Mouse (Mus musculus): ENCODE measurements around the gene Erbb4.
"Not testable (repeated sequence)": the region's sequence is repeated elsewhere in the genome, so short reads cannot be mapped to it uniquely, and the experiment has no call there.

The Erbb4 gene

DNA sequence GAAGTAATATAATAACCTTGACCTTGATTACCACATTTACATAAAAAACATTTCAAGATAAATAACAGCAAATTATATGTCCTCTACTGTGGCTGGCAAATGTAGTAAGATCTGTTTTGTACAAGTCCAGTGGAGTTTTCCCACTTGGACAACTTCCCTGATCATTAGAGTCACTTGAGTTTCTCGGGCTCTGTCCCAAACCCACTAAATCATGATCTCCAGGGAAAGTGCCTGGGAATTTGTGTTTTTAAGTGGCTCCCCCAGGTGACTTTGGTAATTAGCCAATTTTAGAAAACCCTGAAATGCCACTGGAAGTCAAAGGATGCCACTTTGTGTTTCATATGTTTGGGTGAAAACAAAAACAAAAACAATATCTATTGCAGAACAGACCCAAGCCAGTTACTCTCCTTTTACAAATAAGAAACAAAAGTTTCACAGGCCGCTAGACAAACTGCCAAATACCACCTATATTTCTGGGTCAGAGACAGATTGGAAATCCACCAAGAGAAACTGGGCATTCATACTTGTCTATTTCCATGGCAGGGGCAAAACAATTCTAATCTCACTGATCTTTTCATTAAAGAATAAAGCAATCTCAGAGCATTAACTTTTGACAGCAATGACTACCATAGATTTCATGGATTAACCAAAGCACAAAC, 234.8 kb downstream of the Erbb4 start:
- in situ Hi-C loops (cut with MboI; ENCODE audit: low sequenced_read_pairs) = no loop called here

DNA sequence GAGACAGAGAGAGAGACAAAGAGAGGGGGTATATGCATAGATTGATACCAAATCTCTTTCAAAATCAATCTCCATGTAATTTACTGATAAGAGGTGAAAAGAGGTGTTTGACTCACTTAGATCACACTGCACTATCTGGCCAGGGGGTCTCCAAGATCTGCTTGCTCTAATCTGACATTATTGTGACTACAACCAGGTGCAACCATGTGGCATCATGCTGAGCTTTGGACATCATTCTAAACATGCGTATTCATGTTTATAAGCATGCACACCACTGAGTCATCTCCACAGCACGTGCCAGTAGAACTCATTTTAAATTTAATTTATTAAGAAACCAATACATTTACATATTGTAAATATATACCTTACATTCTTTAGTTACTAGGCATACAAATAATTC, 247.5 kb downstream of the Erbb4 start:
- in situ Hi-C loops (cut with MboI; ENCODE audit: low sequenced_read_pairs) = no loop called here

DNA sequence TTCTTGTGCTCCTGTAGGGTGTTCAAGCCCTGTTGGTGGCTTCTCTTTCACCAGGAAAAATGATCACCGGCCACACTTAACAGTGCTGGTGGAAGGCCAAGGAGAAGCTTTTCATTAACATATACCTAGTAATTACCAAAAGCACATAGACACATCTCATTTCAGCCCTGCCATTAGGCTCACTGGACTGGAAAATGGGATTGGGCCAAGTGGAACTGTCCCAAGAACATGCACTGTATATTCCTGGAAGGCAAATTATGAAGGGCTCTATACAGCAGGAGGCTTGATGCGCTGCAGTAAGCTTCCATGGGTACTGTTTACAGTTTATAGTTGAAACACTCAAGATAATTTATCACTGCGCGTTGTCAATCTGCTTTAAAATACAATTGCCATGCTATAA, 248.4 kb downstream of the Erbb4 start:
- in situ Hi-C loops (cut with MboI; ENCODE audit: low sequenced_read_pairs) = no loop called here

DNA sequence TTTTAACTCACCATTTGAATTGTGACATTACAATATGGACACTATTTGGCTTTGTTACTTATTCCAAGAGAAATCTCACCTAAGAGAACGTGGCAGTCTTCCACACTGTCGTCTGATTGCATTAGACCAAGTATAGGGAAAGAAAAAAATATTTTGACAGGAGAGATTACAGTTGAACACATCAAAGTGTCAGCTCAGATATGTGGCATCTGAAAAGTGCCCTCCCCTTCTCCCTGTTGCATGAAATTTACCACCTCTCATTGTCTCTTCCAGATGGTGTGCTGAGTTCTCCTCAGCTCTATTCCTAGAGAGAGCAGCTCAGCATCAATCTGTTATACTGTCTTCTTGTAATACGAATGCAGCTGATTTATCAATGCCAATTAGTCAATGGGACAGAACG, 268.5 kb downstream of the Erbb4 start:
- in situ Hi-C loops (cut with MboI; ENCODE audit: low sequenced_read_pairs) = no loop called here

DNA sequence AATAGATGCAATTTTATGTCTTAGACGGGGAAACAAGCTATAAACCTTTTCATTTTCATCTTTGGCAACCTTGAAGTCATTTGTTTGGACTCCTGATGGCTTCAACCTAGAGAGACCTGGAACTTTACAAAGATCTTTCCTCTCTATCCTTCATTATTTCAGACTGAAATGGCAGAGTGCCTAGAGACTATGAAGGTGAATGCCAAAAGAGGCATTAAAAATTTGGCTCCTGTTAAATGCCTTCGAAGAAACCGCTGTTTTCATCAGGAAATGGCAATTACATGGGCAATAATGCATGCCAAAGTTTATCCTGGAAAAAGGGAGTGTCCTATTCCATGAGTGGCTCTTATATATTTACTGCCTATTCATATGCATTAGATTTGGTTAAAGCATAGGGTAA, 273.2 kb downstream of the Erbb4 start:
- in situ Hi-C loops (cut with MboI; ENCODE audit: low sequenced_read_pairs) = no loop called here

DNA sequence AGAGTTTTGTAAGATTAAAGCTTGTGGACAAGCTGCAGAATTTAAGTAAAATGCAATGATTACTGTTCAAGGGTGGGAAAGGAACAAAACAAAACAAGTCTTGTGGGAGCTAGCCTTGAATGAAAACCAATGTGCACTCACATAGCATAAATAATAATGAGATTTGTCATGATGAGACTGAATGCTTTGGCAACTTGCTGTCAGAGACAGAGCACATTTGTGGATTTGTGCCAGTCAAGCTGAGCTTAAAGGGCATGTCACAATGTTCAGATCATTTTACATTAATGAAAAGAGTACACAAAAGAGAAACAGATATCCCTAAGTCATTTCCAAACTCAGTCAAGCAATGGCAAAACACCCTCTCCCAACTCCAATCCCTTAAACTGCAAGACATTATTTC, 275.8 kb downstream of the Erbb4 start:
- in situ Hi-C loops (cut with MboI; ENCODE audit: low sequenced_read_pairs) = no loop called here

DNA sequence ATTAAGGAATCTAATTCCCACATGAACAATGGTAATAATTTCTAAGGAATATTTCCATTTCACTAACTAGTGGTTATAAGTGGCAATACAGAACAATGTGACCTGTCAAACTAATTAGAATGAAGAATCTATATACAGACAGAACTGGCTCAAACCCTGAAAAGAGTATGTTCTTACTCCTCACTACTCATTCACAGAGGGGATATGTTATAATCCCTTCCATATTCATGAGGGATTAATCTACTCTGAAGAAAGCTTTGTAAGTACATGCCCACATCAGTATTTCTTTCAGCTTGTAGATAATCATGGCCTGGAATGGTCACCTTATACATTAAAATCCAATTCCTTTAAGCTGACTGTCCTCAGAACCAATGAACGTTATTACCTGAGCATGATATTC, 276.3 kb downstream of the Erbb4 start:
- in situ Hi-C loops (cut with MboI; ENCODE audit: low sequenced_read_pairs) = no loop called here

DNA sequence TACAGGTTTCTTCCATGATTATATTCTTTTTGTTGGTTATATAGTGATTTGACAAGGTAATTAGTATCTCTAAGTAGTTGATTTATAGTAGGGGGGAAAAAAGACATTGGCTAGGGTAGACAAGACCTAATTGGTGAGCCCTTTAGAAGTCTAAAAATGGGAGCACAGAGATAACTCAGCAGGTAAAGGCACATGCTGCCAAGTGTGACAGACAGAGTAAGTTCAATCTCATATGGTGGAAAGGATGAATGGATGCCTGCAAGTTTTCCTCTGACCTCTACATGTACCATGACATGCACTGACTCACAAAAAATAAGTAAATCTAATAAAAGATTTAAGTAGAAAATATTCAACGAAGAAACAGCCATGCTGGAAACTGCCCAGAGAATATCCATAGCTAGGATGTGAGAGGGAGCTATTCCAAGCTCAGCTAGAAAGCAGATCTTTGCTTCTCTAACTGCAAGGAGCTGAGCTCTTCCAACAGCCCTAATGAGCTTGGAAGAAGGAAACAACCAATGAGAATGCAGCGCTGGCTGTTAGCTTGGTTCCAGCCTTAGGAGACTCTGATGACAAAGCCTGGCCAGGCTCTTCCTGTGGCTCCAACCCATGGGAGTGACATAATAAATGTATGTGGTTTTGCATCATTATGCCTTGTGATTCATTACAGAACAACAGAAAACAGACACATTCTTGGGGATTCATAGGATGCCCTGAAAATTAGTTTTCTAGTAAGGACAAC, 277.2 kb downstream of the Erbb4 start:
- in situ Hi-C loops (cut with MboI; ENCODE audit: low sequenced_read_pairs) = no loop called here

DNA sequence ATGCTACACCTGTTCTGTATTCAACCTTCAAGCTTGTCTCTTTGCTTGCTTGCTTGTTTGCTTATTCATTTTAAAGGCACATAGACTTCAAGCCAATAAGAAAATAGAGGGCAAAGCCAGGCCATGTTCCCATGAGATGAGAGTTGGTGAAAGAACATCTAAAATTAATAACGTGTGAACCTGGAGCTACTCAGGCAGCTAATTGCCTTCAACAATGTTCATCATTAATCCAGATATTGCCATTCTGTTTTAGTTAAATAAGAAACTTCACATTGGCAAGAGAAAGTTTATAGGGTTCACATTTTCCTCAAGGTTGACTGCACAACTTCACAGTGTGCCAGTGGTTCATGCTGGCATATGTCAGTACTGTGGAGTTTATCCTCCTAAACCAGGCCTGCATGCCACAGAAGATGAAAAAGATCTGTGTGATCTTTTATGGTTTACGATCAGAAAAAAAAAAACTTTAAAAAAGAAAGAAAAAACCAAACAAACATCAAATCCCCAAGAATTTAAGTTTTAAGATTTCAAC, 284.7 kb downstream of the Erbb4 start:
- in situ Hi-C loops (cut with MboI; ENCODE audit: low sequenced_read_pairs) = no loop called here

DNA sequence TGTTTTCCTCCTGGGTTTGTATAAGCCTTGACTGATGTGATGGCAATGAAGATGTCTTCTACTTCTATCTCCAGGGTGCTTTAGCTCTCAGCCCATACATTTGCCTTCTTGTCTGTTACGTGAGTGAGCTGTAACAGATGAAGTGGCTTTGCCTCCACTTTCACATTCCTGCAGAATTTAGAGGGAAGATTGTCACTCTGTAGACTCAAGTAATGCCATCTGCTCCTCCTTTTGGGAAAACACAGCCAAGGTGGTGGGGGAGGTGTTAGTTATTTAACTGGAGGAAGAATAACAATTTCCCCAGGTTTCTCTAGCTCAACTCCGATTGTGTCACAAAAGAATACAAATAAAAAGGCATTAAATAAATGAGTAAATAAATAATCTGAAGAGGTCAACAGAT, 301.1 kb downstream of the Erbb4 start:
- in situ Hi-C loops (cut with MboI; ENCODE audit: low sequenced_read_pairs) = no loop called here

DNA sequence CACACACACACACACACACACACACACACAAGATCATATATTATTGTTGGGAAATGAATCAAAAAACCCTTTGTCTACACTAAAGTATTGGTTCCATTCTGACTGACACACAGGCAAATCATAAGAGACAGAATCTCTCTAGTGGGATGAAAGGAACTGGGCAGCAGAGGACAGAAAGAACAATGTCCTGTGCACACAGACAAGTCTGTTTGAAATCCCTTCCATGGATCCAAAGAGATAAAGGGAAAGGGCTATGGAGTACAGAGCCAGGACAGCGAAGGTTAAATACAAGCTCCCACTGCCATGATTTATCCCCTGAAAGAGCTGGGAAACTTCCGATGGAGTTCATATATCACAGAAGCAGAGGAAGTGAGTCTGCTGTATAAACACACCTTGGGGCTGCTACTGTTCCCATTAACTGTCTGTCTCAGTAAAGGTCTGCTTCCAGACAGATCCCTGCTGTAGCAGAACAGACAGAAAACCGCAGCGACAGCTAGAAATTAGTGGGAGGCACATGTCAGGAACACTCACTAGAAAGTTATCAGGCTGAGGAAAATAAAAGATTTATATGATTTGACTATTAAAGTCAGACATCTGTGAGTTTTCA, 320.3 kb downstream of the Erbb4 start:
- in situ Hi-C loops (cut with MboI; ENCODE audit: low sequenced_read_pairs) = no loop called here

DNA sequence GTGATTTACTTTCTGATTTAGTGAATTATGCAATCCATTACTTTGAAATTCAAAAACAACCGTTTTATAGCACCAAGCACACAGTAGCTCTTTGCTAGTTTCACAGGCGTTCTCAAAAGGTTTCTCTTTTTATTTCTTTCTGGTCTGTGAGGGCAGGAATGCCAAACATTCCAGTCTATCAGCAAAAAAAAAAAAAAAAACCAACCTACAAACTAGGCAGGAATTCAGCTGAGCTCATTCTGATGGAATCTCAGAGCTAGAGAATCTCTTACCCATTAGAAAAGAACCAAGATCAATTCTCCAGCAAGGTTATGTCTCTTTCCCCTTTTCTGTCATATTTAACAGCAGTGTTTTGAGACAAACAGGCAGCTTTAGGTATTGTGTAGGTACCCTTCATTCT, 327.2 kb downstream of the Erbb4 start:
- in situ Hi-C loops (cut with MboI; ENCODE audit: low sequenced_read_pairs) = no loop called here

DNA sequence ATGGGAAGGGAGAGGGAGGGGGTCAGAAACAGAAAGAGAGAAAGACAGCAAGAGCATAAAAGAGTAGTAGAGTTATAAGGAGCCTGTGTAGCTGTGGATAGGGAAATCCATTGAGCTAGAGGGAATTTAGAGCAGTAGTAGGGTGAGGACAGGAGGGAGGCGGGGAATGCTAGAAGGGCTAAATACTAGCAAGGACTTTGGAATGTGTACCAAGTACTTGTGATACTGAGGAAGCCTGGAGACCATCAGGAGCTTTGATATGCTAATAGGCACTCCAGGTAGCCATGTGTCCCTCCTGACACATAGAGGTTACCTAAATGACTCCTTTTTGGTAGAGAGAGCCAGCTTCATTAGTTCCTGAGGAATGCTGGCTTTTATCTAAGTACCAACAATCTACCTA, 327.8 kb downstream of the Erbb4 start:
- in situ Hi-C loops (cut with MboI; ENCODE audit: low sequenced_read_pairs) = no loop called here

DNA sequence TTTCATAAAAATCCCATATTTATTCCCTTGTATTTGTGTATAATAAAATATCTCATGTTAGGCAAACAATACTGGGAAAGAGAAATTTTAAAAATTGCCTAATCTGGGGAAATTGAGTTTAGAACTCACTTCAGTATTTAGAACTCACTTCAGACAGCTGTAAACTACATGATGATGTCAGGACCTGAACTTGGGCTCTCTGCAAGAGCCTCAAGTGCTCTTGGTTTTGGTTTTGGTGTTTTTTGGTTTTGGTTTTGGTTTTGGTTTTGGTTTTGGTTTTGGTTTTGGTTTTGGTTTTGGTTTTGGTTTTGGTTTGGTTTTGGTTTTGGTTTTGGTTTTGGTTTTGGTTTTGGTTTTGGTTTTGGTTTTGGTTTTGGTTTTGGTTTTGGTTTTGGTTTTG, 341.8 kb downstream of the Erbb4 start:
- in situ Hi-C loops (cut with MboI; ENCODE audit: low sequenced_read_pairs) = not testable (repeated sequence)

DNA sequence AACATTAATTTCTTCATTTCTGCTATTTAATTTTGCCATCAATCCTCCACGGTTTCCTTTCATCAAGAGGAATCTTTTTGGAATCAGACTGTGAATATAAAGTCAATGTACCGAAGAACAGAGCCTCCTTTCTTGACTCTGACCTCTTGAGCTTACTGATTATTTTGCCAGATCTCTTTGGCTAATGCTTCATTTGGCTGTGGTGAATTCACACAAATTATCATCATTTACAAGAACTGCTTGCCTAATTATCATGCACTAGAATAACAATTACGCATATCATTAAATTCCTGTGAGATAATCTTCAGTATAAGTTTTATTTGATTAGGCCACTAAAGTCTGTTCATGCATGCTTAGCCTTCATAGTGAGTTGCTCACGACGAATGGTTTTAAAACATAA, 345.4 kb downstream of the Erbb4 start:
- in situ Hi-C loops (cut with MboI; ENCODE audit: low sequenced_read_pairs) = no loop called here

DNA sequence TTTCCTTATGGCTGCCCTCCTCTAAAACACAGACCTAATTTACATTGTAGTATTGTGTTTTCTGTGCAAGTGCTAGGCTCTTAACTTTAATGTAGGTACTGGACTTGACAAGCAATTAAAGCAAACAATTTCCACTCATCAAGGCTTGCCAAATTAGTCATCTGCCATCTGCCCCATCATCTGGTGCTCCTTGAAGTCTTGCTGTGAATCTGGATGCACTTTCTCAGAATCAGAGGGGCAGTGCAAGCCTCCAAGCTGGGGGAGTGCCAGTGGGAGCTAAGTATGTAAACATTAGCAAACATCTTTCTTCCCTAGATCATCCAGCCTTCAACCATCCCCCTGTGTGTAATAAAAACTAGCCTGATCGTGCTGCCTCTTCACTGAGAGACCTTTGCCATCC, 358.9 kb downstream of the Erbb4 start:
- in situ Hi-C loops (cut with MboI; ENCODE audit: low sequenced_read_pairs) = no loop called here

DNA sequence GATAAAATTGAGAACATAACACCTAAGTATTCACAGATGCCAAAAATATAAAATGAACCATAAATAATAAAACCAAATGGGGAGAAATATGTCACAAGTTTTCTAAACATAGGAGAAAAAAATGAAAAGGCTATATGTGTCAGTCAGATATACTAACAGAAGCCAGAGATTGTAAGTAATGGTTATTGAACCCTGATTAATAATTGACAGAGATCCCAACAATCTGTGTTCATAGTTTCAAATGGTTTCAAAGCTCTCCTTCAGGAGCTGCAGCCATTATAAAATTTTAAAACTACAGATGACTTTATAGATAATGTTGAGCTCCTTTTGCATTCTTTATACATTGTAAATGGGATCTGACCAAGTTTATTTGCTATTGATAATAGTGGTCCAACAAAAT, 426.4 kb downstream of the Erbb4 start:
- in situ Hi-C loops (cut with MboI; ENCODE audit: low sequenced_read_pairs) = no loop called here

DNA sequence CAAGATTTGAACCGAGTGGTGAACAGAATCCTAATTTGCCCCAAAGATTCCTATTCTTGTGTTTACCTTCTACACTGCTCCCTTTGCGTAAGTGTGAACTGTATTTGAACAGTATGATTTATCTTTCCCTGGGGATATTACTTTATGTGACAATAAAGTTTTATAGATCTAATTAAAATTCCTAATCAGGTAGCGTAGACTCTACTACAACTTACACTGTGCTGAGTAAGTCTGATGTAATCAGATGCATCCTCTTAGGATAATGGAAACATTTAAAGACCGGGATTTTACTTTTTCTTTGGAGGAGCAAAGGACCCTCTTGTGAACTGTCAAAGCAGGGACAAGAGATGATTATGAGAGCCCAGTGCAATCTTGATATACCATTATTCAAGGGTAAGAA, 433.2 kb downstream of the Erbb4 start:
- in situ Hi-C loops (cut with MboI; ENCODE audit: low sequenced_read_pairs) = no loop called here

DNA sequence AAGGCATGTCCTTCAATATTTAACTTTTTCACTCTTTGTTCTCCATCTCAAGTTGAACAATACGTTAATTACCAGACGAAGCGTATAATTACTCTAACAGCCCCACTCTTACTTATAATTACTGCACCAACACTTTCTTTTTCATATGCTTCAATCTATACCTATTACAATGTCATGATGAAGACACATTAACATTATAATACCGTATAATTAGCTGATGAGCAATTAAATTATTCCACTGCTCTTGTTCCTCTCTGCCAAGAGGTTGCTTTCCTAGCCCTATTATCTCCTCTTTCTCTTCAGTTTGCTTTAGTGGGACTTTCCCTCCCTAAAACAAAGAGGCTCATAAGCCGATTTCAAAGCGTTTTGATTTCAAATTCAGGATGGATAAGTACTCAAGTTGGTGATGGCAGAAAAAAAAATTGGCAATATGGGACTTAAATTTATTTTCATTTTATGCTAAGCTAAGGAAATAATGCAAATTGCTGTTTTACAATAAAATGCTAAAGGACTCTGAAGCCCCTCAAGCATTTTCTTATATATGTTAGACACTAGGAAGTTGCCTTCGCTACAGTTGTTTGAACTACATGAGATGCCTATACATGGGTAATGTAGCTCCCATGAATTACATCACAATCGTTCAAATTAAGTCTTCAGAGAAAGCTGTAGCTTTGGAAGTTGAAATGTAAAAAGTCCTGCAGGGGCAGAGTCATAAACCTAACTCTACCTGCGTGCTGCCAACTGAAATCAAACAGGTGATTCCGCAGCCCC, 440.8 kb downstream of the Erbb4 start:
- in situ Hi-C loops (cut with MboI; ENCODE audit: low sequenced_read_pairs) = no loop called here

DNA sequence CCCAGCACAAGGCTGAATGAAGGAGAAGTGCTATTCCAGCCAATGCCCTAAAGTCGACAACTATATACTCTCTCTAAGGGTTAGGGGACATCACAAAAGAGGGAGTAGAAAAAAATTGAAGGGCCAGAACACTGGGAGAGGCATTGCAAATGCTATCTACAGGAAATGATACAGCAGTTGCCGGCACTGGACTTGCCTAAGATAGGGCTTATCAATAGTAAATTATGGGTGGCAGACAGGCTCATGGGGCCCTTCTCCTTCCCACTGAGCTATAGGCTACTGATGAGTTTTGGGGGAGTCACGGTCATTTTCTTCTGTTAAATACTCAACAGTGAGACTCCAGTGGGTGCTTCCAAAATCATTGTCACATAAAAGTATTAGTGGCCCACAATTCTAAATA, 517.4 kb downstream of the Erbb4 start:
- in situ Hi-C loops (cut with MboI; ENCODE audit: low sequenced_read_pairs) = no loop called here

DNA sequence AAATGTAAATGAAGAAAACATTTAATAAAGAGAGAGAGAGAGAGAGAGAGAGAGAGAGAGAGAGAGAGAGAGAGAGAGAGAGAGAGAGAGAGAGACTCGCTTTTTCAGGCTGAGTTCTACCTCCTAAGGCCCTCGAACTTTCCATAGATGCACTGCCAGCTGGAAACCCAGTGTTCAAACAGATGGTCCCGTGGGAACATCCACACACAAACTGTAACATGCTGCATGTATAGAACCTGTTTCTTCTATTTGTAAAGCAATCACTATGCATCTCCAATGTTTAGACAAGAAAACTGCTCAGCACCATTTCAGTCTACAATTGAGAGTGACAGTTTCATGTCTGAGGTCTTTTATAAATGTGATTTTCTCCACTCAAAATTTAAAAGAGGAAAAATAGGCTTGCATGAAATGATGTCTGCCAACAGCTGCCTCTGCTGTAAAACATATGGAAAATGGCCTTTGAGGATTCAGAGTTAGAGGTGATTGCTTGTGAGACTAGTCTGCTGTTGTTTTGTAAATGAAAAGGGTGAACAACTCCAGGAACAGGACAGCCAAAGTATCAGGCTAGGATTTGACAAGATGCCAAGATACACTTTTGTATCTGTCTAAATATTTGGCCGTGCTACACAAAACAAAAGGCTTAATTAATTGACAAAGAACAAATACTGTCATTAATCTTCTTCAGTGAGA, 533.9 kb downstream of the Erbb4 start:
- in situ Hi-C loops (cut with MboI; ENCODE audit: low sequenced_read_pairs) = no loop called here

Data from CH12F3 (cell line).